Mouse (Mus musculus): ENCODE results near the gene Trim26.
"Not testable (repeated sequence)": the region's sequence is repeated elsewhere in the genome, so short reads cannot be mapped to it uniquely, and the experiment has no call there.

Gene Trim26

GRCm38 (mm10) chr17:36836874-36837647, at the start of gene Trim26:
Gene Trim26, plus strand, starts transcription at chr17:36837134.
- DNase-seq (ENCODE audit: low spot score) = peak; percentile 98

GRCm38 (mm10) chr17:36788351-36788750, 48.6 kb upstream of the Trim26 start:
- DNase-seq (ENCODE audit: low spot score) = no peak

- not testable (repeated sequence) for DNase-seq (ENCODE audit: low spot score)
These were observed 48.1 kb upstream of the Trim26 start for GRCm38 (mm10) chr17:36788801-36789200.

- DNase-seq (ENCODE audit: low spot score) = no peak
These were observed 37.4 kb upstream of the Trim26 start for GRCm38 (mm10) chr17:36799493-36799892.

GRCm38 (mm10) chr17:36799921-36800462, 36.9 kb upstream of the Trim26 start:
- DNase-seq (ENCODE audit: low spot score) = not testable (repeated sequence)

GRCm38 (mm10) chr17:36811871-36812270, 25.1 kb upstream of the Trim26 start, which contains the start of gene H2-M10.6:
Gene H2-M10.6, plus strand, starts transcription at chr17:36812171.
- no peak for DNase-seq (ENCODE audit: low spot score)

- DNase-seq (ENCODE audit: low spot score) = no peak
These were observed 12.9 kb upstream of the Trim26 start for GRCm38 (mm10) chr17:36824005-36824404.

- DNase-seq (ENCODE audit: low spot score) = no peak
These were observed 11.4 kb upstream of the Trim26 start for GRCm38 (mm10) chr17:36825525-36825924.

GRCm38 (mm10) chr17:36826002-36826401, 10.9 kb upstream of the Trim26 start:
- peak; percentile 49 for DNase-seq (ENCODE audit: low spot score)

GRCm38 (mm10) chr17:36828488-36828887, 8.4 kb upstream of the Trim26 start:
- no peak for DNase-seq (ENCODE audit: low spot score)

- no peak for DNase-seq (ENCODE audit: low spot score)
These were observed 6.5 kb upstream of the Trim26 start for GRCm38 (mm10) chr17:36830470-36830869.

- no peak for DNase-seq (ENCODE audit: low spot score)
These were observed 4.2 kb upstream of the Trim26 start for GRCm38 (mm10) chr17:36832694-36833093.

- no peak for DNase-seq (ENCODE audit: low spot score)
These were observed 1.1 kb upstream of the Trim26 start for GRCm38 (mm10) chr17:36835591-36836426.

- no peak for DNase-seq (ENCODE audit: low spot score)
These were observed 514 bp upstream of the Trim26 start for GRCm38 (mm10) chr17:36836427-36836812.

- DNase-seq (ENCODE audit: low spot score) = no peak
These were observed 2.1 kb downstream of the Trim26 start for GRCm38 (mm10) chr17:36839001-36839400.

GRCm38 (mm10) chr17:36839931-36840330, 3.0 kb downstream of the Trim26 start:
- DNase-seq (ENCODE audit: low spot score) = no peak

- no peak for DNase-seq (ENCODE audit: low spot score)
These were observed 4.1 kb downstream of the Trim26 start for GRCm38 (mm10) chr17:36840961-36841445.

- no peak for DNase-seq (ENCODE audit: low spot score)
These were observed 6.8 kb downstream of the Trim26 start for GRCm38 (mm10) chr17:36843696-36844095.

GRCm38 (mm10) chr17:36844286-36844719, 7.4 kb downstream of the Trim26 start:
- DNase-seq (ENCODE audit: low spot score) = no peak

- no peak for DNase-seq (ENCODE audit: low spot score)
These were observed 7.8 kb downstream of the Trim26 start for GRCm38 (mm10) chr17:36844725-36845124.

GRCm38 (mm10) chr17:36848911-36849310, 12.0 kb downstream of the Trim26 start:
- DNase-seq (ENCODE audit: low spot score) = no peak

GRCm38 (mm10) chr17:36849992-36850391, 13.1 kb downstream of the Trim26 start:
- no peak for DNase-seq (ENCODE audit: low spot score)

Data from ovary, postnatal 10 days (tissue).